Mouse (Mus musculus) liver, adult (tissue): ENCODE measurements around the gene Pi4k2b.

Experiments
- GATA4 ChIP-seq: IDR thresholded peaks from 2 replicates; pipeline ENCODE4 v1.6.1; 2014; ENCODE audit warnings: mild to moderate bottlenecking, low read length; ENCODE audit not compliant: insufficient replicate concordance

The Pi4k2b gene

DNA sequence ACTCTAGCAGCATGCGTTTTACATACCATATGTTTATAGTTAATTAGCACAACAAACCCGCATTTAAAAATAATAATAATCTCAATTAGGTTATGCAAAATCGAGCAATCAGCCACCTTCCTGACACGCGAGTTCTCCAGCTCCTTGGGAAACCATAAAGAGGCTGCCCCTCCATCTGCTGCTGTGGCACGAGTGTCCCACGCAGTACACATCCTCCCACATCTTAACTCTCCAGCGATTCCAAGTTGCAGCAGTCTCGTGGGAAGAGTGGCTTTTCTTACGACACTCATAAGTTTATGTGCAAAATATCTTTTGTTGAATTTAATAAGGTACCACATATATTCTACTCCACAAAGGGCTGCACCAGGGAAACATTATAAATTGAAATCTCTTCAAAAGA is 71.1 kb downstream of the Pi4k2b start:
- no peak for TF ChIP-seq GATA4

DNA sequence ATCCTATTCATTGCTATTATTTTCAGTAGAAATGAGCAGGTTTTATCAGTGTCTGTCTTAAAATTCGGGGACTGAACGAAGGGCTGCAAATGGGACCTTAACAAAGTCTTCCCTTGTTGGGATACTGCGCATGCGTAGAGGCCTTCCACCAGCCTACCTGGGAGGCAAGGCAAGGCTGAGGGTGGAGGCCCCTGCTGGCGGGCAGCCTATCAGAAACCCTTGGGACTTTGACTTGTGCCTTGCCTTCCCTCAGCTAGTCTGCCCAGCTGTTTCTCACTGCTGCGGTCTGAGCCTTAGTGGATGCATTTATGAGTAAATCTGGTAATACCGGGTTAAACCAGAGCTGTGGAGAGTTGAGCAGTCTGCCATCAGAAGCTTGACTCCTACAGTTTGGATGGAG is 71.9 kb downstream of the Pi4k2b start:
- no peak for TF ChIP-seq GATA4

DNA sequence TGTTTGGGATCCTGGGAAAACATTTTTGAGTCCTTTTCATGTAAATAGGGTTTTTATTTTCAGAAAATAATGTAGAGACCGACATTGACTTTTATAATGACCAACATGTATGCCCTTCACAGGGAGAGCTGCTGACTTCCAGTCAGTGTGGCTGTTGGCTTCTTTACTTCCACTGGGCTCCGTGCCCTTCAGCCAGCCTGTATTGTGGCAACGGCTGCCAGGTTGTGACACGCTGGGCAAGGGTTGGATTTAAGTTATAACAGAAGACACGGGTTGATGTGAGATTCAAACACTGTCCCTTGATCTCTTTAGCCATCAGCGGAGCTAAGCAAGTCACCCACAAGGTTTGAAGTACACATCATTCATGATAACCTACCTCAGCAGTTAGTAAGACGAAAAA is 77.3 kb downstream of the Pi4k2b start:
- no peak for TF ChIP-seq GATA4
